Mouse (Mus musculus): Measurements from ENCODE around the gene Gm44973. TPM values are rescaled to one million over a fixed set of nuclear protein-coding genes. Genes with fewer than 3 reads are reported as not detected.

Gene Gm44973
- polyA plus RNA-seq, 1 experiment from 2014 or later, result 0.72 TPM

DNA sequence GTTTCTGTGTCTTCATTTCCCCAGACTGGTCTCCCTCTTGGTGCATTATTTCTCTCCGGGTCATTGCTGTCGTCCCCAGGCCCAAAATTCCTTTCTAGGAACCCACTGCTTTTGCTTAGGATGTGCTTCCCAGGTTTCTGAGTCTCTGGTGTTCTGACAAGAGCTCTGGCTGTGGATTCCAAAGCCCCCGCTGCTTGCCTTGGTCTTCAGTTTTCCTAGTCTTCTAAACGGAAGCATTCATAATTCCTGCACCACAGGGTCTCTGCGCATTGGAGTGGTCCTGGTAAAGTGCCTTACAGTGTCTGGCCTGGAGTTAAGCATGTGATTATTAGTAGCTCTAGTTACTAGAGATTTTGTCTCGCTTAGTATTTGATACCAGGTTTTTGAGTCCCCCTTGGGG, 65.5 kb downstream of the Gm44973 start:
- 18% methylated on average over 6 of the region's 6 CpGs for WGBS
- Histone ChIP-seq H3K9me3 (no peaks in the 10 kb centered on the region), H3K4me3 (peak overlapping the region; percentile 98), H3K27ac (peak overlapping the region; percentile 98), H3K4me1 (peaks cover 22% of the 10 kb centered on the region), H3K36me3 (peaks cover 66% of the 10 kb centered on the region), H3K27me3 (ENCODE audit: insufficient read depth, poor library complexity, severe bottlenecking) (no peaks in the 10 kb centered on the region)
- no peak for DNase-seq (ENCODE audit: low spot score)

- Histone ChIP-seq H3K27ac (peak overlapping the region; percentile 1; the same call in 1 of the 2 replicates), H3K4me1 (peaks cover 22% of the 10 kb centered on the region), H3K27me3 (ENCODE audit: insufficient read depth, poor library complexity, severe bottlenecking) (no peaks in the 10 kb centered on the region), H3K9me3 (no peaks in the 10 kb centered on the region), H3K4me3 (peak overlapping the region; percentile 98), H3K36me3 (peaks cover 67% of the 10 kb centered on the region)
- 55% methylated on average over 6 of the region's 6 CpGs for WGBS
- DNase-seq (ENCODE audit: low spot score), result no peak
Measured at GRCm38 (mm10) chr7:5081241-5081640, 65.9 kb downstream of the Gm44973 start.

DNA sequence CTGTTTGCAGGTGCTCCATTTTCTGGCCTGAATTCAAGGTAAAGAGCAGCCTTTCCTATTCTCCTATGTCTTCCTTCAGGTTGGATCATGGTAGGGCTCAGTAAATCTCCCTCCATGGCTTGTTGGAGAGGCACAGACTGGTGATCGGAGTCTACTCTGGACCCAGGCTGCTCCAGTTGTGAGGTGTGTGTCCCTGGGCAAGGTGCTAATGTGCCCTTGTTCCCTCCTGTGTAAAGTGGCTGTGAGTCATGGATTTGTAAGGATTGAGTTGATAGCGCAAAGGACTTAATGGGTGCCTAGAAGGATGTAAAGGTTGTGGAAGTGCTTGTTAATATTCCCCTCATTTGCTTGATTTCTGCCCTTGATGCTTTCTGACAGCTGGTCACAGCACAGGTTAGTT, 66.6 kb downstream of the Gm44973 start:
- Histone ChIP-seq H3K27ac (no peak overlapping the region), H3K4me3 (no peak overlapping the region; the same call in 1 of the 2 replicates), H3K27me3 (ENCODE audit: insufficient read depth, poor library complexity, severe bottlenecking) (no peaks in the 10 kb centered on the region), H3K36me3 (peaks cover 64% of the 10 kb centered on the region), H3K4me1 (peaks cover 22% of the 10 kb centered on the region), H3K9me3 (no peaks in the 10 kb centered on the region)
- 95% methylated on average over 2 of the region's 2 CpGs for WGBS
- DNase-seq (ENCODE audit: low spot score), result no peak

Other genes with a start within 250 kb of the Gm44973 start
- not detected in 2 replicates for gene Fam71e2, start 244.2 kb upstream of the Gm44973 start, polyA plus RNA-seq (2016; fragmentation: Nextera tagmentation; extraction: Ambion mirVana)
- 0.15 and 0.20 TPM in 2 replicates for gene Il11, start 232.6 kb upstream of the Gm44973 start, polyA plus RNA-seq (2016; fragmentation: Nextera tagmentation; extraction: Ambion mirVana)
- gene Tmem190, start 232.6 kb upstream of the Gm44973 start, polyA plus RNA-seq (2016; fragmentation: Nextera tagmentation; extraction: Ambion mirVana), result 0.34 TPM in 1 of 2 replicates, not detected in the other
- 4.7 and 6.3 TPM in 2 replicates for gene Tmem238, start 225.8 kb upstream of the Gm44973 start, polyA plus RNA-seq (2016; fragmentation: Nextera tagmentation; extraction: Ambion mirVana)
- gene Rpl28, start 222.6 kb upstream of the Gm44973 start, polyA plus RNA-seq (2016; fragmentation: Nextera tagmentation; extraction: Ambion mirVana), result 314 and 329 TPM in 2 replicates
- 337 and 447 TPM in 2 replicates for gene Ube2s, start 202.9 kb upstream of the Gm44973 start, polyA plus RNA-seq (2016; fragmentation: Nextera tagmentation; extraction: Ambion mirVana)
- 0.14 TPM in 1 of 2 replicates, not detected in the other for gene Shisa7, start 170.8 kb upstream of the Gm44973 start, polyA plus RNA-seq (2016; fragmentation: Nextera tagmentation; extraction: Ambion mirVana)
- gene Isoc2b, start 145.2 kb upstream of the Gm44973 start, polyA plus RNA-seq (2016; fragmentation: Nextera tagmentation; extraction: Ambion mirVana), result 3.9 TPM in 2 replicates
- 1.3 TPM in 2 replicates for gene Isoc2a, start 138.3 kb upstream of the Gm44973 start, polyA plus RNA-seq (2016; fragmentation: Nextera tagmentation; extraction: Ambion mirVana)
- gene Gm36210, start 109.0 kb upstream of the Gm44973 start, polyA plus RNA-seq (2016; fragmentation: Nextera tagmentation; extraction: Ambion mirVana), result 0.18 and 0.36 TPM in 2 replicates
- 2.9 and 3.5 TPM in 2 replicates for gene Zfp628, start 100.3 kb upstream of the Gm44973 start, polyA plus RNA-seq (2016; fragmentation: Nextera tagmentation; extraction: Ambion mirVana)
- 4.3 and 5.5 TPM in 2 replicates for gene Nat14, start 93.5 kb upstream of the Gm44973 start, polyA plus RNA-seq (2016; fragmentation: Nextera tagmentation; extraction: Ambion mirVana)
- gene Ssc5d, start 89.7 kb upstream of the Gm44973 start, polyA plus RNA-seq (2016; fragmentation: Nextera tagmentation; extraction: Ambion mirVana), result 1.2 and 1.6 TPM in 2 replicates
- gene Sbk2, start 51.1 kb upstream of the Gm44973 start, polyA plus RNA-seq (2016; fragmentation: Nextera tagmentation; extraction: Ambion mirVana), result 1.8 and 2.3 TPM in 2 replicates
- gene Sbk3, start 44.3 kb upstream of the Gm44973 start, polyA plus RNA-seq (2016; fragmentation: Nextera tagmentation; extraction: Ambion mirVana), result 0.39 and 0.43 TPM in 2 replicates
- 21.6 and 29.2 TPM in 2 replicates for gene Zfp579, start 19.3 kb upstream of the Gm44973 start, polyA plus RNA-seq (2016; fragmentation: Nextera tagmentation; extraction: Ambion mirVana)
- gene Zfp524, start 1.1 kb upstream of the Gm44973 start, polyA plus RNA-seq (2016; fragmentation: Nextera tagmentation; extraction: Ambion mirVana), result 10.0 and 11.4 TPM in 2 replicates
- 36.1 and 43.5 TPM in 2 replicates for gene Fiz1, start 799 bp upstream of the Gm44973 start, polyA plus RNA-seq (2016; fragmentation: Nextera tagmentation; extraction: Ambion mirVana)
- gene Zfp865, start 4.9 kb downstream of the Gm44973 start, polyA plus RNA-seq (2016; fragmentation: Nextera tagmentation; extraction: Ambion mirVana), result 3.8 and 4.4 TPM in 2 replicates
- 1.4 and 4.7 TPM in 2 replicates for gene Ccdc106, start 5.1 kb downstream of the Gm44973 start, polyA plus RNA-seq (2016; fragmentation: Nextera tagmentation; extraction: Ambion mirVana)
- gene 4632433K11Rik, start 18.6 kb downstream of the Gm44973 start, polyA plus RNA-seq (2016; fragmentation: Nextera tagmentation; extraction: Ambion mirVana), result not detected in 2 replicates
- 3.9 and 4.5 TPM in 2 replicates for gene Zfp784, start 22.9 kb downstream of the Gm44973 start, polyA plus RNA-seq (2016; fragmentation: Nextera tagmentation; extraction: Ambion mirVana)
- gene Zfp580, start 36.0 kb downstream of the Gm44973 start, polyA plus RNA-seq (2016; fragmentation: Nextera tagmentation; extraction: Ambion mirVana), result 17.6 and 21.4 TPM in 2 replicates
- gene U2af2, start 46.6 kb downstream of the Gm44973 start, polyA plus RNA-seq (2016; fragmentation: Nextera tagmentation; extraction: Ambion mirVana), result 107 and 121 TPM in 2 replicates
- gene Epn1, start 64.7 kb downstream of the Gm44973 start, polyA plus RNA-seq (2016; fragmentation: Nextera tagmentation; extraction: Ambion mirVana), result 53.8 and 57.3 TPM in 2 replicates
- gene Rfpl4, start 101.5 kb downstream of the Gm44973 start, polyA plus RNA-seq (2016; fragmentation: Nextera tagmentation; extraction: Ambion mirVana), result not detected in 2 replicates
- gene Rasl2-9, start 110.5 kb downstream of the Gm44973 start, polyA plus RNA-seq (2016; fragmentation: Nextera tagmentation; extraction: Ambion mirVana), result 0.88 and 1.9 TPM in 2 replicates
- not detected in 2 replicates for gene Vmn1r55, start 134.2 kb downstream of the Gm44973 start, polyA plus RNA-seq (2016; fragmentation: Nextera tagmentation; extraction: Ambion mirVana)
- gene Vmn1r56, start 181.3 kb downstream of the Gm44973 start, polyA plus RNA-seq (2016; fragmentation: Nextera tagmentation; extraction: Ambion mirVana), result not detected in 2 replicates
- gene Vmn1r57, start 203.0 kb downstream of the Gm44973 start, polyA plus RNA-seq (2016; fragmentation: Nextera tagmentation; extraction: Ambion mirVana), result not detected in 2 replicates